Mouse (Mus musculus): ENCODE data around the gene Fam243.

Gene Fam243

GRCm38 (mm10) chr16:92320361-92320760 is 880 bp downstream of the Fam243 start:
- no peak for DNase-seq (ENCODE audit: low read depth, low spot score)

- DNase-seq (ENCODE audit: low read depth, low spot score): no peak
Measured at GRCm38 (mm10) chr16:92319353-92320109, 1.7 kb downstream of the Fam243 start.

GRCm38 (mm10) chr16:92316049-92316738 is 5.0 kb downstream of the Fam243 start:
- no peak for DNase-seq (ENCODE audit: low read depth, low spot score)

GRCm38 (mm10) chr16:92313953-92314741 is 7.1 kb downstream of the Fam243 start:
- peak; percentile 42 for DNase-seq (ENCODE audit: low read depth, low spot score)

GRCm38 (mm10) chr16:92309126-92309525 is 12.1 kb downstream of the Fam243 start:
- no peak for DNase-seq (ENCODE audit: low read depth, low spot score)

GRCm38 (mm10) chr16:92307947-92308346 is 13.3 kb downstream of the Fam243 start:
- DNase-seq (ENCODE audit: low read depth, low spot score): no peak

- no peak for DNase-seq (ENCODE audit: low read depth, low spot score)
Measured at GRCm38 (mm10) chr16:92305519-92305918, 15.7 kb downstream of the Fam243 start.

- no peak for DNase-seq (ENCODE audit: low read depth, low spot score)
Measured at GRCm38 (mm10) chr16:92302506-92302905, 18.7 kb downstream of the Fam243 start.

- no peak for DNase-seq (ENCODE audit: low read depth, low spot score)
Measured at GRCm38 (mm10) chr16:92301989-92302388, 19.3 kb downstream of the Fam243 start.

- DNase-seq (ENCODE audit: low read depth, low spot score): peak; percentile 30
Measured at GRCm38 (mm10) chr16:92301412-92301806, 19.8 kb downstream of the Fam243 start.

GRCm38 (mm10) chr16:92300649-92301411 is 20.4 kb downstream of the Fam243 start, which contains the start of gene Smim11:
Smim11 (plus strand) TSS chr16:92301286.
- DNase-seq (ENCODE audit: low read depth, low spot score): peak; percentile 95

GRCm38 (mm10) chr16:92295328-92295727 is 25.9 kb downstream of the Fam243 start:
- no peak for DNase-seq (ENCODE audit: low read depth, low spot score)

GRCm38 (mm10) chr16:92294267-92294970 is 26.8 kb downstream of the Fam243 start:
- DNase-seq (ENCODE audit: low read depth, low spot score): no peak

- DNase-seq (ENCODE audit: low read depth, low spot score): no peak
Measured at GRCm38 (mm10) chr16:92292101-92292500, 29.1 kb downstream of the Fam243 start, which contains the start of gene Kcne2. Kcne2 (plus strand) TSS chr16:92292389.

- no peak for DNase-seq (ENCODE audit: low read depth, low spot score)
Measured at GRCm38 (mm10) chr16:92290045-92290444, 31.2 kb downstream of the Fam243 start.

GRCm38 (mm10) chr16:92288778-92289177 is 32.5 kb downstream of the Fam243 start:
- DNase-seq (ENCODE audit: low read depth, low spot score): no peak

- peak; percentile 78 for DNase-seq (ENCODE audit: low read depth, low spot score)
Measured at GRCm38 (mm10) chr16:92286609-92287008, 34.6 kb downstream of the Fam243 start.

- DNase-seq (ENCODE audit: low read depth, low spot score): no peak
Measured at GRCm38 (mm10) chr16:92285068-92285467, 36.2 kb downstream of the Fam243 start.

GRCm38 (mm10) chr16:92282671-92283070 is 38.6 kb downstream of the Fam243 start:
- DNase-seq (ENCODE audit: low read depth, low spot score): no peak

GRCm38 (mm10) chr16:92275526-92275925 is 45.7 kb downstream of the Fam243 start:
- DNase-seq (ENCODE audit: low read depth, low spot score): no peak

- DNase-seq (ENCODE audit: low read depth, low spot score): no peak
Measured at GRCm38 (mm10) chr16:92274516-92274915, 46.7 kb downstream of the Fam243 start.
